Mouse (Mus musculus): ENCODE results near the gene Notch3. TPM values are rescaled to one million over a fixed set of nuclear protein-coding genes. Genes with fewer than 3 reads are reported as not detected.
"Not testable (repeated sequence)": the region's sequence is repeated elsewhere in the genome, so short reads cannot be mapped to it uniquely, and the experiment has no call there.

Gene Notch3
- total RNA-seq (2021): 10 to 100 TPM in 1 of 2 experiments, 1 to 10 TPM in 1; 5.6 to 11.7 TPM
- polyA plus RNA-seq (2012; rRNA removed): 35.5 and 44.3 TPM in 2 replicates
- long read RNA-seq, full-length matches to known transcripts: 1 of 5 reads
- long read RNA-seq, partial matches to known transcripts: 2 of 5 reads
- long read RNA-seq, other reads (novel, unspliced or antisense): 2 of 5 reads

- peak; percentile 54 for DNase-seq
Measured at GRCm38 (mm10) chr17:32166687-32167086, at the start of gene Notch3. Gene Notch3 (minus strand): TSS chr17:32166852.

DNA sequence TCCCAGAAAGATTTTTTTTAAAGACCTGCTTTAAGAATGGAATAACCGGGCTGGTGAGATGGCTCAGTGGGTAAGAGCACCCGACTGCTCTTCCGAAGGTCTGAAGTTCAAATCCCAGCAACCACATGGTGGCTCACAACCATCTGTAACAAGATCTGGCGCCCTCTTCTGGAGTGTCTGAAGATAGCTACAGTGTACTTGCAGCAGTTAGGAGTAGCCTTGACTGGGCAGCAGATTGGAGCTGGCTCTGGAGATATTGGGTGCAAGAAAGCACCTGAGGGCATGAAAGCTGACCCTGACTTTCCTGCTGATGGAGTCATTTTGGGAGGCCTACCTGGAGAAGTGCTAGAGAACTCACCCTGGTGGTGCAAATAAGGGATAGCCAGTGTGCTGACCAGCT is 48.9 kb upstream of the Notch3 start:
- DNase-seq: not testable (repeated sequence)

GRCm38 (mm10) chr17:32211554-32211953 is 44.9 kb upstream of the Notch3 start:
- not testable (repeated sequence) for DNase-seq

DNA sequence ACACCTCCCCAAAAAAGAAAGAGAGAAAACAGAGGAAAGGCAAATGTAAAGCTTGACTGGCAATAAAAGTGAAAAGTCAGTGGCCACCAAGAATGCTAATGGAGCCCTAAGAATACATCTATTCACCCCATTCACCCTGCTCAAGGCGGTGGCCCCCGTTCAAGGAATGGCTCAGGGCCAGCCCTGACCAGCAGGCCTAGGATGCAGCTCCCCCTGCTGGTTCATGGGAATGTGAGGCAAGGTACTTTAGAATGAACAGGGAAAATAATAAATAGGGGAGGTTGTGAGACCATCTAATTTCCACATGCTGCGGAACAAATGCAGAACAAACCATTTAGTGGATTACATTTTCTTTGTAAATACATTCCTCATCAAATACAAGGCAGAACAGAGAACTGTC is 43.1 kb upstream of the Notch3 start:
- peak; percentile 56 for DNase-seq

- no peak for DNase-seq
Measured at GRCm38 (mm10) chr17:32209144-32209543, 42.5 kb upstream of the Notch3 start.

GRCm38 (mm10) chr17:32207586-32208245 is 41.1 kb upstream of the Notch3 start:
- DNase-seq: no peak

- DNase-seq: no peak
Measured at GRCm38 (mm10) chr17:32205345-32205744, 38.7 kb upstream of the Notch3 start.

- no peak for DNase-seq
Measured at GRCm38 (mm10) chr17:32202972-32203371, 36.3 kb upstream of the Notch3 start.

GRCm38 (mm10) chr17:32201086-32201485 is 34.4 kb upstream of the Notch3 start:
- DNase-seq: no peak

DNA sequence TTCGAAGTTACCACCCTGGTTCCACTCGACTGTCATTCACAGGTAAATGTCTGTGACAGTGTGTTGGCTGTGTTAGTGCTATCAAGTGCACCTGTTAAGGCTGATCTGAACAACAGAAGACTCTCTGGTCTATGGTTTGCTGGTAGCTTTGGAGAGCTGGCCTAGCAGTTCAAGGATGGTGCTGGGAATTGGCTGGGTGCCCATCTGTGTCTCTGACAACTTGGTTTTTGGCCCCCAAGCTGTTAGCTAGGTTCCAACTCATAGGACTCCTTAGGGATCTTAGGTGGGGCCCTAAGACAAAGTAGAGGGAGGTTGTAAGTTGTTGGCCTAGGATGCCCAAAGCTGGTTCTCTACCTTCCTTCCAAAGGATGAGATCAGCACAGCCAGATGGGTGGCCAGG is 33.1 kb upstream of the Notch3 start:
- DNase-seq: no peak

GRCm38 (mm10) chr17:32197156-32197555 is 30.5 kb upstream of the Notch3 start:
- DNase-seq: no peak

- no peak for DNase-seq
Measured at GRCm38 (mm10) chr17:32195725-32196124, 29.1 kb upstream of the Notch3 start.

DNA sequence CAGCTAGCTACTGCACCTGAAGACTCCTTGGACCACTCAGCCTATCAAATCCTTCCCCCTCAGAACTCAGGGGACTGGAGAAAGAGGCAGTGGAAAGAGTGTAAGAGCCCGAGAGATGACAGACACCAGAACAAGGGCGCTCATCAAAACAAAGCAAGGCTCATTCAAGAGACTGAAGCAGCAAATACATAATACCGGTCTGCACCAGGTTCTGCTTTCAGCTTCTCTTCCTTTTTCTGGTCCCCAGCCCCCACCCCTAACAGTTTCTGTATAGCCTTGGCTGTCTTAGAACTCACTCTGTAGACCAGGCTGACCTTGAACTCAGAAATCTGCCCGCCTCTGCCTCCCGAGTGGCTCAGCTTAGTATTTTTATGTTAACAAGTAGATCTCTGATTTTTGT is 26.4 kb upstream of the Notch3 start:
- DNase-seq: no peak

- no peak for DNase-seq
Measured at GRCm38 (mm10) chr17:32189850-32190249, 23.2 kb upstream of the Notch3 start.

- DNase-seq: no peak
Measured at GRCm38 (mm10) chr17:32188863-32189636, 22.4 kb upstream of the Notch3 start, which contains the start of gene Ephx3. Gene Ephx3 (minus strand): TSS chr17:32189549.

- DNase-seq: no peak
Measured at GRCm38 (mm10) chr17:32183017-32183416, 16.4 kb upstream of the Notch3 start.

DNA sequence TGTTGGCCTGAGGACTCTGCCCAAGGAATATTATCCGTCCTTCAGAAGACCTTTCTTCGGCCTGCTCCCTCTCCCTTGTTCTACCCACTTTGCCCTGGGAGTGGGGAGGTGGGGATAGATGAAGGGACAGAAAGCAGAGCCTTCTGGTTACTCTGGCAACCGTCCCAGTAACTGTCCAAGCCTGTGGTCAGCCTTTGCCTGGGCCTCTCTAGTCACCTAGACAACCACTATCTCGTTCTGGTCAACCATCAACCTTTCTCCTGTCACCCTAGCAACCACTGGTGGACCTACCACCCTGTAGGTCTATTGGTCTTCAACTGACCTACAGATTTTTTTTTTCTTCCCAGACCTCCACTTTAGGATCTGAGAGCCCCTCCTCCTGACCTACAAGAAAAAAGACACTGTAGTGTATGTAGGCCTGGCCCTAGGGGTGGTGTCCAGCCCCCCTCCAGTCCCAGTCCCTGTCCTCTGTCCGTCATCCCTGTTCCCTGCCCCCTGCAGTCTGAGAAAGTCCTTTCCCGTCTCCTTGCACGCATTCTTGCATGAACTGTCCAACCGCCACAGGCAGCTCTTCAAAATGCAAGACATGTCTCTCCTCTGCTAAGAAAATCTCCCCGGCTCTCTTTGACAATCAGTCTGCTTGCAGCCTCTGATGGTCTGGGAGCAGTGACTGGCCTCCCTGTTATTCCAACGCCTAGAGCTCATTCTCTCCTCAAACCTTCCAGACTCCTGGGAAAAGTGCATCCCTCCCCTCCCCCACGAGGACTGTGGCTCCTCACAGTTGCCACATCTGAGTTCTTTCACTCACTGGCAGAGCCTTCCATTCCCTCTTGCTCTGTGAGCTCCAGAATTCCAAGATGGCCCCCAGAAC is 13.2 kb upstream of the Notch3 start:
- DNase-seq: no peak

- no peak for DNase-seq
Measured at GRCm38 (mm10) chr17:32176919-32177318, 10.3 kb upstream of the Notch3 start.

- peak; percentile 43 for DNase-seq
Measured at GRCm38 (mm10) chr17:32173166-32173565, 6.5 kb upstream of the Notch3 start.

DNA sequence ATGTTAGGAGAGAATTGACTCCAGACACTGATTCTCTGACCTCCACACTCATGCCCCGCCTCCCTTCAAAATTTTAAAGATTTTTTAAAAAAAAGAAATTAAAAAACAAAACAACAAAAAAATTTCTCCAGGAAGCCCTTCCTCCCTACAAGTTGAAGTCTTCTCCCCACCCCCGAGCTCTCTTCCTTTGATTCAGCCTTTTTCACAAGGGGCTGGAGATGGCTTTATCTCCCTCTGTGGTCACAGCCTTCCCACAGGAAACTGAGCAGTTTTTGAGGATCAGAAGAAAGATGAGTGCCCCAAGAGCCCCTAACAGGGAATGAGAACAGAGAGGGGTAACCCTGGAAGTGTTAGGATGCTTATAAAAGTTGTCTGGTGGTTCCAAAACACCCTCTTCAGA is 5.8 kb upstream of the Notch3 start:
- no peak for DNase-seq

GRCm38 (mm10) chr17:32169518-32170225 is 3.0 kb upstream of the Notch3 start:
- DNase-seq: no peak

Data from adrenal gland, adult 2 months (tissue).